In genomic region chr10:80950314-80950713, GRCm38 (mm10) we compare ENCODE assay signal across 11 mouse cellular contexts.
"Had no signal": no experiment of that assay in that cellular context is flagged by ENCODE, and none has a peak within 500 bp of the region (broad histone marks: within the 10 kb centered on the region; RNA-seq: fewer than 3 reads in every experiment).

No protein-coding gene starts in this region.

- H3K9me3 ChIP-seq: limb, embryonic 13.5 days; neural tube, embryonic 12.5 days had no signal

- H3K4me3 ChIP-seq: limb, embryonic 13.5 days; neural tube, embryonic 12.5 days had no signal

- H3K27me3 ChIP-seq: neural tube, embryonic 12.5 days had no signal

- H3K27ac ChIP-seq: limb, embryonic 13.5 days; liver, embryonic 14.5 days; neural tube, embryonic 12.5 days; stomach, postnatal 0 days had no signal

- H3K36me3 ChIP-seq: limb, embryonic 13.5 days; neural tube, embryonic 12.5 days had no signal

- DNase-seq: kidney, adult 18-20 months; kidney, postnatal 10 days; lung, adult 2 months; lung, postnatal 36 days; midbrain, embryonic 14.5 days; thymus, adult 2 months; thymus, postnatal 25 days had no signal
